Mouse (Mus musculus) heart, embryonic 12.5 days (tissue): Measurements from ENCODE around the gene G6pdx. TPM values are rescaled to one million over a fixed set of nuclear protein-coding genes. Genes with fewer than 3 reads are reported as not detected.

Experiments used
- ATAC-seq: fragments of 200-750 bp; cut with Nextera tagmentation; 2 replicates; pipeline ENCODE4 v1.8.0; 2017; ENCODE audit warnings: moderate TSS enrichment, moderate library complexity; ENCODE audit not compliant: insufficient number of reproducible peaks, low FRiP score
- H3K27ac ChIP-seq: fragments of 300-500 bp; sonication (generic); 2 replicates; pipeline ENCODE4 v1.5.1; 2016; ENCODE audit warnings: mild to moderate bottlenecking, moderate library complexity; ENCODE audit not compliant: poor library complexity, severe bottlenecking
- H3K27me3 ChIP-seq: fragments of 300-500 bp; sonication (generic); replicated peaks from 2 replicates; pipeline ENCODE4 v1.6.1; 2016; ENCODE audit warnings: mild to moderate bottlenecking, moderate library complexity
- H3K36me3 ChIP-seq: fragments of 300-500 bp; sonication (generic); 2 replicates; pipeline ENCODE4 v1.6.1; 2016; ENCODE audit warnings: mild to moderate bottlenecking, moderate library complexity
- H3K4me1 ChIP-seq: fragments of 300-500 bp; sonication (generic); replicated peaks from 2 replicates; pipeline ENCODE4 v1.6.1; 2016; ENCODE audit warnings: mild to moderate bottlenecking
- H3K4me2 ChIP-seq: fragments of 300-500 bp; sonication (generic); 2 replicates; pipeline ENCODE4 v1.6.1; 2016; ENCODE audit warnings: mild to moderate bottlenecking, moderate library complexity
- H3K4me3 ChIP-seq: fragments of 300-500 bp; sonication (generic); 2 replicates; pipeline ENCODE4 v1.5.1; 2016; ENCODE audit warnings: mild to moderate bottlenecking
- H3K9ac ChIP-seq: fragments of 300-500 bp; sonication (generic); 2 replicates; pipeline ENCODE4 v1.6.1; 2016; ENCODE audit warnings: mild to moderate bottlenecking, moderate library complexity
- H3K9me3 ChIP-seq: fragments of 300-500 bp; sonication (generic); replicated peaks from 2 replicates; pipeline ENCODE4 v1.6.1; 2016; ENCODE audit warnings: mild to moderate bottlenecking, moderate library complexity
- WGBS: fragments of 180-500 bp; shearing (Covaris S2); methylation state at CpG from one replicate; pipeline ENCODE4 v1.1.7; 2016; 5-methylcytosine and 5-hydroxymethylcytosine counted together
- polyA plus RNA-seq: library from polyadenylated mRNA; unstranded; fragments of >200 nt; fragmentation: Nextera tagmentation; extraction: Ambion mirVana; gene quantifications from 2 replicates; pipeline ENCODE4 v1.2.1, GENCODE M21; 2016

Gene G6pdx
- polyA plus RNA-seq, 1 experiment from 2014 or later: 18.5 TPM

GRCm38 (mm10) chrX:74400136-74400535 lies 28.9 kb downstream of the G6pdx start:
- H3K27me3 ChIP-seq: no peaks in the 10 kb centered on the region
- WGBS: 76% methylated on average over 3 of the region's 3 CpGs

GRCm38 (mm10) chrX:74392535-74393443 lies 36.2 kb downstream of the G6pdx start, which contains the start of the genes Fam3a and Ikbkg:
Fam3a (minus strand) TSS chrX:74393272.
Ikbkg (plus strand) TSS chrX:74393290.
- no peaks in the 10 kb centered on the region for H3K27me3 ChIP-seq
- ATAC-seq: peak; percentile 100
- H3K9ac ChIP-seq: peak within 1 kb of the TSS; percentile 70
- no peaks in the 10 kb centered on the region for H3K9me3 ChIP-seq
- no peaks in the 10 kb centered on the region for H3K36me3 ChIP-seq
- H3K4me1 ChIP-seq: 0 out of 2 replicates have a peak, but pooled peaks cover 4% of the 10 kb centered on the region
- H3K4me2 ChIP-seq: peak within 1 kb of the TSS; percentile 69
- peak within 1 kb of the TSS; percentile 63 for H3K4me3 ChIP-seq
- H3K27ac ChIP-seq: peak within 1 kb of the TSS; percentile 88
- 16% methylated on average over 30 of the region's 30 CpGs for WGBS

More at GRCm38 (mm10) chrX:74400136-74400535, 28.9 kb downstream of the G6pdx start:
- ATAC-seq: no peak
- H3K4me2 ChIP-seq: no peak overlapping the region
- H3K36me3 ChIP-seq: no peaks in the 10 kb centered on the region
- no peak overlapping the region for H3K4me3 ChIP-seq
- no peaks in the 10 kb centered on the region for H3K4me1 ChIP-seq
- no peaks in the 10 kb centered on the region for H3K9me3 ChIP-seq
- H3K27ac ChIP-seq: no peak overlapping the region
- no peak overlapping the region for H3K9ac ChIP-seq

GRCm38 (mm10) chrX:74388153-74388552 lies 40.8 kb downstream of the G6pdx start:
- no peaks in the 10 kb centered on the region for H3K9me3 ChIP-seq
- H3K4me3 ChIP-seq: no peak overlapping the region
- no peak overlapping the region for H3K9ac ChIP-seq
- no peak overlapping the region for H3K27ac ChIP-seq
- no peaks in the 10 kb centered on the region for H3K4me1 ChIP-seq
- peaks cover 16% of the 10 kb centered on the region for H3K36me3 ChIP-seq
- H3K27me3 ChIP-seq: no peaks in the 10 kb centered on the region
- no peak for ATAC-seq
- no peak overlapping the region for H3K4me2 ChIP-seq

GRCm38 (mm10) chrX:74384451-74384850 lies 44.5 kb downstream of the G6pdx start:
- no peak overlapping the region for H3K27ac ChIP-seq
- no peaks in the 10 kb centered on the region for H3K4me1 ChIP-seq
- H3K27me3 ChIP-seq: no peaks in the 10 kb centered on the region
- no peak for ATAC-seq
- H3K4me2 ChIP-seq: no peak overlapping the region
- no peak overlapping the region for H3K9ac ChIP-seq
- no peaks in the 10 kb centered on the region for H3K9me3 ChIP-seq
- H3K36me3 ChIP-seq: peaks cover 16% of the 10 kb centered on the region
- no peak overlapping the region for H3K4me3 ChIP-seq
- 67% methylated on average over 2 of the region's 2 CpGs for WGBS

GRCm38 (mm10) chrX:74372888-74373549 lies 56.0 kb downstream of the G6pdx start, which contains the start of the genes Ubl4a and Slc10a3:
Ubl4a (minus strand) TSS chrX:74373218.
Slc10a3 (minus strand) TSS chrX:74373349.
- peak within 1 kb of the TSS; percentile 56 for H3K4me3 ChIP-seq
- H3K4me2 ChIP-seq: peak within 1 kb of the TSS; percentile 71
- WGBS: 18% methylated on average over 32 of the region's 32 CpGs
- H3K27me3 ChIP-seq: no peaks in the 10 kb centered on the region
- 0 out of 2 replicates have a peak, but pooled peaks cover 3% of the 10 kb centered on the region for H3K4me1 ChIP-seq
- peaks cover 12% of the 10 kb centered on the region; the same call in 1 of the 2 replicates for H3K36me3 ChIP-seq
- peak within 1 kb of the TSS; percentile 72 for H3K9ac ChIP-seq
- peak; percentile 95 for ATAC-seq
- H3K9me3 ChIP-seq: no peaks in the 10 kb centered on the region
- no peak within 1 kb of the TSS for H3K27ac ChIP-seq

- Histone ChIP-seq H3K9me3 (no peaks in the 10 kb centered on the region), H3K4me3 (peak overlapping the region; percentile 74), H3K4me2 (peak overlapping the region; percentile 75), H3K4me1 (peaks cover 10% of the 10 kb centered on the region), H3K27me3 (no peaks in the 10 kb centered on the region), H3K9ac (peak overlapping the region; percentile 88), H3K36me3 (peaks cover 22% of the 10 kb centered on the region), H3K27ac (peak overlapping the region; percentile 76)
- peak; percentile 75 for ATAC-seq
- WGBS: 10% methylated on average over 42 of the region's 49 CpGs
These were observed 60.6 kb downstream of the G6pdx start for GRCm38 (mm10) chrX:74368209-74368909.

GRCm38 (mm10) chrX:74367512-74367911 lies 61.5 kb downstream of the G6pdx start:
- Histone ChIP-seq H3K4me1 (peaks cover 10% of the 10 kb centered on the region), H3K27me3 (no peaks in the 10 kb centered on the region), H3K4me3 (peak overlapping the region; percentile 74), H3K4me2 (peak overlapping the region; percentile 75), H3K36me3 (peaks cover 22% of the 10 kb centered on the region), H3K27ac (peak overlapping the region; percentile 76; the same call in 1 of the 2 replicates), H3K9ac (peak overlapping the region; percentile 88), H3K9me3 (no peaks in the 10 kb centered on the region)
- ATAC-seq: no peak
- WGBS: 58% methylated on average over 10 of the region's 10 CpGs

Other genes starting within 250 kb of the G6pdx start
- gene Flna, start 179.4 kb downstream of the G6pdx start, polyA plus RNA-seq: 226 and 227 TPM in 2 replicates
- 16.8 and 17.3 TPM in 2 replicates for gene Emd, start 174.5 kb downstream of the G6pdx start, polyA plus RNA-seq
- gene Rpl10, start 158.4 kb downstream of the G6pdx start, polyA plus RNA-seq: 437 and 446 TPM in 2 replicates
- 70.5 and 71.3 TPM in 2 replicates for gene Taz, start 147.3 kb downstream of the G6pdx start, polyA plus RNA-seq
- gene Dnase1l1, start 146.9 kb downstream of the G6pdx start, polyA plus RNA-seq: 10.2 and 10.8 TPM in 2 replicates
- 125 and 128 TPM in 2 replicates for gene Atp6ap1, start 132.1 kb downstream of the G6pdx start, polyA plus RNA-seq
- gene Gdi1, start 124.2 kb downstream of the G6pdx start, polyA plus RNA-seq: 167 and 174 TPM in 2 replicates
- 53.1 and 55.1 TPM in 2 replicates for gene Fam50a, start 116.2 kb downstream of the G6pdx start, polyA plus RNA-seq
- 9.6 and 9.8 TPM in 2 replicates for gene Plxna3, start 100.1 kb downstream of the G6pdx start, polyA plus RNA-seq
- 93.9 and 95.5 TPM in 2 replicates for gene Lage3, start 75.6 kb downstream of the G6pdx start, polyA plus RNA-seq
- gene Ubl4a, start 56.0 kb downstream of the G6pdx start, polyA plus RNA-seq: 57.4 and 58.2 TPM in 2 replicates
- 13.5 and 13.7 TPM in 2 replicates for gene Slc10a3, start 55.8 kb downstream of the G6pdx start, polyA plus RNA-seq
- 25.7 and 26.8 TPM in 2 replicates for gene Fam3a, start 35.9 kb downstream of the G6pdx start, polyA plus RNA-seq
- gene Ikbkg, start 35.9 kb downstream of the G6pdx start, polyA plus RNA-seq: 25.6 and 29.4 TPM in 2 replicates
- not detected in 2 replicates for gene Gm6880, start 52.2 kb upstream of the G6pdx start, polyA plus RNA-seq
- not detected in 2 replicates for gene Olfr1326-ps1, start 145.7 kb upstream of the G6pdx start, polyA plus RNA-seq
- gene Olfr1325, start 163.5 kb upstream of the G6pdx start, polyA plus RNA-seq: not detected in 2 replicates
- gene Gm5640, start 216.4 kb upstream of the G6pdx start, polyA plus RNA-seq: not detected in 2 replicates